Mouse (Mus musculus) hindbrain, embryonic 15.5 days (tissue): ENCODE measurements at regions not wholly inside any gene's neighbourhood (a gene's known extent, or its start where the extent isn't known, plus 50 kb on each side); places are given as distances from the start of the nearest gene placed in this dataset.

ENCODE experiments used
- ATAC-seq: fragments of 200-750 bp; cut with Nextera tagmentation; 2 replicates; pipeline ENCODE4 v1.8.0; 2017; ENCODE audit warnings: low read depth, moderate number of reproducible peaks, moderate TSS enrichment; ENCODE audit not compliant: low FRiP score
- H3K27ac ChIP-seq: fragments of 300-500 bp; sonication (generic); replicated peaks from 2 replicates; pipeline ENCODE4 v1.5.1; 2015; ENCODE audit warnings: mild to moderate bottlenecking, inconsistent platforms
- H3K27me3 ChIP-seq: fragments of 300-500 bp; sonication (generic); 2 replicates; pipeline ENCODE4 v1.6.1; 2015; ENCODE audit warnings: control low read depth, inconsistent platforms
- H3K36me3 ChIP-seq: fragments of 300-500 bp; sonication (generic); 2 replicates; pipeline ENCODE4 v1.6.1; 2015; ENCODE audit warnings: control low read depth, inconsistent platforms
- H3K4me1 ChIP-seq: fragments of 300-500 bp; sonication (generic); replicated peaks from 2 replicates; pipeline ENCODE4 v1.6.1; 2015; ENCODE audit warnings: control low read depth, inconsistent platforms
- H3K4me2 ChIP-seq: fragments of 300-500 bp; sonication (generic); 2 replicates; pipeline ENCODE4 v1.6.1; 2015; ENCODE audit warnings: moderate library complexity, mild to moderate bottlenecking, inconsistent platforms
- H3K4me3 ChIP-seq: fragments of 300-500 bp; sonication (generic); 2 replicates; pipeline ENCODE4 v1.5.1; 2015; ENCODE audit warnings: mild to moderate bottlenecking, inconsistent platforms
- H3K9ac ChIP-seq: fragments of 300-500 bp; sonication (generic); 2 replicates; pipeline ENCODE4 v1.6.1; 2015; ENCODE audit warnings: inconsistent platforms
- H3K9me3 ChIP-seq: fragments of 300-500 bp; sonication (generic); 2 replicates; pipeline ENCODE4 v1.6.1; 2016; ENCODE audit warnings: control low read depth, inconsistent platforms
- WGBS: fragments of 180-500 bp; shearing (Covaris S2); methylation state at CpG from one replicate; pipeline ENCODE4 v1.1.7; 2015; 5-methylcytosine and 5-hydroxymethylcytosine counted together

- no peak overlapping the region for H3K27ac ChIP-seq
- no peaks in the 10 kb centered on the region for H3K9me3 ChIP-seq
- 64% methylated on average over 6 of the region's 6 CpGs for WGBS
- no peaks in the 10 kb centered on the region for H3K36me3 ChIP-seq
- H3K4me1 ChIP-seq, result no peaks in the 10 kb centered on the region
- no peak overlapping the region for H3K9ac ChIP-seq
- H3K4me2 ChIP-seq, result no peak overlapping the region
- H3K27me3 ChIP-seq, result no peaks in the 10 kb centered on the region
- no peak for ATAC-seq
- H3K4me3 ChIP-seq, result no peak overlapping the region
These were observed 570.5 kb downstream of the Lmo7 start for GRCm38 (mm10) chr14:102300251-102300650.

- ATAC-seq, result no peak
- Histone ChIP-seq H3K9ac (no peak overlapping the region), H3K27me3 (no peaks in the 10 kb centered on the region), H3K4me1 (no peaks in the 10 kb centered on the region), H3K9me3 (no peaks in the 10 kb centered on the region), H3K4me2 (no peak overlapping the region), H3K4me3 (no peak overlapping the region), H3K36me3 (no peaks in the 10 kb centered on the region), H3K27ac (no peak overlapping the region)
- 38% methylated on average over 1 of the region's 1 CpGs for WGBS
These were observed 561.6 kb downstream of the Lmo7 start for GRCm38 (mm10) chr14:102291361-102291760.

- ATAC-seq, result no peak
- Histone ChIP-seq H3K27ac (no peak overlapping the region), H3K4me2 (no peak overlapping the region), H3K4me1 (peaks cover 13% of the 10 kb centered on the region), H3K36me3 (no peaks in the 10 kb centered on the region), H3K9ac (no peak overlapping the region), H3K4me3 (no peak overlapping the region), H3K9me3 (no peaks in the 10 kb centered on the region), H3K27me3 (no peaks in the 10 kb centered on the region)
- WGBS, result 33% methylated on average over 5 of the region's 5 CpGs
These were observed 520.3 kb downstream of the Lmo7 start for GRCm38 (mm10) chr14:102250076-102250475.

GRCm38 (mm10) chr14:102248581-102248980 is 518.8 kb downstream of the Lmo7 start:
- H3K4me2 ChIP-seq, result no peak overlapping the region
- peaks cover 18% of the 10 kb centered on the region for H3K4me1 ChIP-seq
- H3K36me3 ChIP-seq, result no peaks in the 10 kb centered on the region
- no peak overlapping the region for H3K9ac ChIP-seq
- H3K27ac ChIP-seq, result no peak overlapping the region
- H3K4me3 ChIP-seq, result no peak overlapping the region
- 83% methylated on average over 2 of the region's 2 CpGs for WGBS
- H3K9me3 ChIP-seq, result no peaks in the 10 kb centered on the region
- no peaks in the 10 kb centered on the region for H3K27me3 ChIP-seq
- ATAC-seq, result no peak

GRCm38 (mm10) chr14:102248023-102248422 is 518.3 kb downstream of the Lmo7 start:
- WGBS, result 40% methylated on average over 5 of the region's 5 CpGs
- no peak overlapping the region for H3K27ac ChIP-seq
- no peak overlapping the region for H3K4me2 ChIP-seq
- H3K36me3 ChIP-seq, result no peaks in the 10 kb centered on the region
- H3K9me3 ChIP-seq, result no peaks in the 10 kb centered on the region
- peaks cover 18% of the 10 kb centered on the region for H3K4me1 ChIP-seq
- no peak overlapping the region for H3K9ac ChIP-seq
- no peak for ATAC-seq
- no peaks in the 10 kb centered on the region for H3K27me3 ChIP-seq
- H3K4me3 ChIP-seq, result no peak overlapping the region

GRCm38 (mm10) chr14:102243806-102244536 is 514.2 kb downstream of the Lmo7 start:
- H3K9ac ChIP-seq, result no peak overlapping the region
- H3K9me3 ChIP-seq, result no peaks in the 10 kb centered on the region
- no peaks in the 10 kb centered on the region for H3K27me3 ChIP-seq
- ATAC-seq, result 0 out of 2 replicates have a peak, but pooled peaks have one; percentile 45
- H3K4me3 ChIP-seq, result no peak overlapping the region
- 39% methylated on average over 4 of the region's 4 CpGs for WGBS
- H3K27ac ChIP-seq, result peak overlapping the region; percentile 2; the same call in 1 of the 2 replicates
- H3K4me1 ChIP-seq, result peaks cover 6% of the 10 kb centered on the region
- H3K36me3 ChIP-seq, result no peaks in the 10 kb centered on the region
- H3K4me2 ChIP-seq, result no peak overlapping the region

GRCm38 (mm10) chr14:102216581-102217368 is 487.0 kb downstream of the Lmo7 start:
- 0 out of 2 replicates have a peak, but pooled peaks cover under 1% of the 10 kb centered on the region for H3K27me3 ChIP-seq
- no peak overlapping the region for H3K4me3 ChIP-seq
- WGBS, result 40% methylated on average over 7 of the region's 7 CpGs
- no peaks in the 10 kb centered on the region for H3K9me3 ChIP-seq
- 0 out of 2 replicates have a peak overlapping the region, but pooled peaks have one; percentile 11 for H3K4me2 ChIP-seq
- no peaks in the 10 kb centered on the region for H3K36me3 ChIP-seq
- no peak overlapping the region for H3K27ac ChIP-seq
- peaks cover 14% of the 10 kb centered on the region; the same call in 1 of the 2 replicates for H3K4me1 ChIP-seq
- H3K9ac ChIP-seq, result no peak overlapping the region
- peak; percentile 87 for ATAC-seq

- H3K9me3 ChIP-seq, result no peaks in the 10 kb centered on the region
- peaks cover 14% of the 10 kb centered on the region; the same call in 1 of the 2 replicates for H3K4me1 ChIP-seq
- no peak for ATAC-seq
- H3K4me3 ChIP-seq, result no peak overlapping the region
- no peak overlapping the region for H3K4me2 ChIP-seq
- H3K27me3 ChIP-seq, result 0 out of 2 replicates have a peak, but pooled peaks cover 2% of the 10 kb centered on the region
- 62% methylated on average over 4 of the region's 4 CpGs for WGBS
- H3K36me3 ChIP-seq, result no peaks in the 10 kb centered on the region
- no peak overlapping the region for H3K9ac ChIP-seq
- no peak overlapping the region for H3K27ac ChIP-seq
These were observed 485.7 kb downstream of the Lmo7 start for GRCm38 (mm10) chr14:102215267-102215964.

GRCm38 (mm10) chr14:102212079-102212478 is 482.3 kb downstream of the Lmo7 start:
- Histone ChIP-seq H3K36me3 (no peaks in the 10 kb centered on the region), H3K4me3 (no peak overlapping the region), H3K9me3 (no peaks in the 10 kb centered on the region), H3K4me2 (no peak overlapping the region), H3K4me1 (peaks cover 13% of the 10 kb centered on the region; the same call in 1 of the 2 replicates), H3K27ac (no peak overlapping the region), H3K9ac (no peak overlapping the region), H3K27me3 (0 out of 2 replicates have a peak, but pooled peaks cover 2% of the 10 kb centered on the region)
- ATAC-seq, result no peak
- 92% methylated on average over 2 of the region's 2 CpGs for WGBS

- ATAC-seq, result no peak
These were observed 475.3 kb downstream of the Lmo7 start for GRCm38 (mm10) chr14:102204881-102205671.

GRCm38 (mm10) chr14:102199430-102199829 is 469.7 kb downstream of the Lmo7 start:
- WGBS, result 85% methylated on average over 6 of the region's 6 CpGs
- H3K27me3 ChIP-seq, result no peaks in the 10 kb centered on the region
- no peak for ATAC-seq
- no peak overlapping the region for H3K27ac ChIP-seq
- no peak overlapping the region for H3K4me3 ChIP-seq
- no peak overlapping the region for H3K9ac ChIP-seq
- H3K9me3 ChIP-seq, result no peaks in the 10 kb centered on the region
- H3K36me3 ChIP-seq, result no peaks in the 10 kb centered on the region
- no peaks in the 10 kb centered on the region for H3K4me1 ChIP-seq
- no peak overlapping the region for H3K4me2 ChIP-seq

More at GRCm38 (mm10) chr14:102204881-102205671, 475.3 kb downstream of the Lmo7 start:
- H3K27ac ChIP-seq, result no peak overlapping the region
- H3K9ac ChIP-seq, result no peak overlapping the region
- H3K4me2 ChIP-seq, result no peak overlapping the region
- no peaks in the 10 kb centered on the region for H3K4me1 ChIP-seq
- whole genome bisulfite sequencing, result 77% methylated on average over 10 of the region's 10 CpGs
- no peaks in the 10 kb centered on the region for H3K9me3 ChIP-seq
- no peaks in the 10 kb centered on the region for H3K27me3 ChIP-seq
- no peaks in the 10 kb centered on the region for H3K36me3 ChIP-seq
- H3K4me3 ChIP-seq, result no peak overlapping the region
